9 mouse cellular contexts compared by ENCODE assay signal in genomic region chr12:10537069-10537468, GRCm38 (mm10).
DNase-seq lines count a peak whose midpoint lies in the region; ATAC-seq and TF ChIP-seq lines count a peak whose summit lies in the region.
"Had no signal": no experiment of that assay in that cellular context is flagged by ENCODE, and none has a peak within 500 bp of the region (broad histone marks: within the 10 kb centered on the region; RNA-seq: fewer than 3 reads in every experiment).

No protein-coding gene starts in this region.

- no peaks in the 10 kb centered on the region for H3K4me1 ChIP-seq in liver, embryonic 12.5 days
- H3K4me1 ChIP-seq in kidney, embryonic 15.5 days: 0 out of 2 replicates have a peak, but pooled peaks cover 5% of the 10 kb centered on the region
- H3K4me1 ChIP-seq in limb, embryonic 13.5 days: no peaks in the 10 kb centered on the region
- H3K4me1 ChIP-seq in neural tube, embryonic 14.5 days (ENCODE audit: control insufficient read depth, insufficient read depth, low read length): no peaks in the 10 kb centered on the region

- no peak overlapping the region for H3K9ac ChIP-seq in liver, embryonic 12.5 days
- H3K9ac ChIP-seq in kidney, embryonic 15.5 days: no peak overlapping the region
- no peak overlapping the region for H3K9ac ChIP-seq in limb, embryonic 13.5 days
- H3K9ac ChIP-seq in neural tube, embryonic 14.5 days (replicated peaks; ENCODE audit: low read depth, low read length): no peak overlapping the region

- intact Hi-C loops in gastrocnemius, adult 2 months (cut with DNase I): loop anchor here (5.0 to 10.0 kb wide), 4 partner anchors 50 to 965 kb away; partner anchors contain the start of genes Osr1 and Rdh14

- peak; percentile 51 for DNase-seq in liver
- peak; percentile 24 to 67 for DNase-seq in cerebellum, postnatal 25 days
- peak; percentile 57 for DNase-seq in gastrocnemius, adult 2 months

- no peak overlapping the region for H3K27ac ChIP-seq in liver, embryonic 12.5 days
- no peak overlapping the region for H3K27ac ChIP-seq in gastrocnemius, adult 2 months
- H3K27ac ChIP-seq in kidney, embryonic 15.5 days: no peak overlapping the region
- no peak overlapping the region for H3K27ac ChIP-seq in limb, embryonic 13.5 days
- no peak overlapping the region for H3K27ac ChIP-seq in neural tube, embryonic 14.5 days (ENCODE audit: low read depth, low read length)

- ATAC-seq in liver, embryonic 12.5 days: no peak
- ATAC-seq in kidney, embryonic 15.5 days (replicated peaks; ENCODE audit: low FRiP score): 0 out of 2 replicates have a peak, but pooled peaks have one; percentile 52
- peak; percentile 71; the same call in 1 of the 2 replicates for ATAC-seq in limb, embryonic 13.5 days (ENCODE audit: low FRiP score, low read depth)
- peak; percentile 82 for ATAC-seq in neural tube, embryonic 14.5 days (ENCODE audit: low read depth)
- no peak for ATAC-seq in monocyte, adult 5-6 weeks (replicated peaks; ENCODE audit: insufficient number of reproducible peaks, low FRiP score, low TSS enrichment, poor library complexity, severe bottlenecking)

- H3K36me3 ChIP-seq in liver, embryonic 12.5 days: no peaks in the 10 kb centered on the region
- H3K36me3 ChIP-seq in kidney, embryonic 15.5 days: no peaks in the 10 kb centered on the region
- H3K36me3 ChIP-seq in limb, embryonic 13.5 days: no peaks in the 10 kb centered on the region
- no peaks in the 10 kb centered on the region for H3K36me3 ChIP-seq in neural tube, embryonic 14.5 days (ENCODE audit: control insufficient read depth, insufficient read depth, low read length)

- H3K9me3 ChIP-seq in liver, embryonic 12.5 days (replicated peaks): no peaks in the 10 kb centered on the region
- H3K9me3 ChIP-seq in kidney, embryonic 15.5 days (replicated peaks): no peaks in the 10 kb centered on the region
- no peaks in the 10 kb centered on the region for H3K9me3 ChIP-seq in limb, embryonic 13.5 days
- no peaks in the 10 kb centered on the region for H3K9me3 ChIP-seq in neural tube, embryonic 14.5 days (ENCODE audit: control insufficient read depth, low read length)

- TF ChIP-seq CTCF in gastrocnemius, adult 2 months (IDR thresholded peaks at IDR 0.05): peak; percentile 81

- no peaks in the 10 kb centered on the region for H3K27me3 ChIP-seq in liver, embryonic 12.5 days (replicated peaks)
- H3K27me3 ChIP-seq in kidney, embryonic 15.5 days: no peaks in the 10 kb centered on the region
- H3K27me3 ChIP-seq in limb, embryonic 13.5 days: no peaks in the 10 kb centered on the region
- H3K27me3 ChIP-seq in neural tube, embryonic 14.5 days (ENCODE audit: control insufficient read depth, insufficient read depth, low read length): no peaks in the 10 kb centered on the region

- WGBS in liver, embryonic 12.5 days (ENCODE audit: insufficient replicate concordance): 2% methylated on average over 4 of the region's 4 CpGs
- WGBS in kidney, embryonic 15.5 days: 1% methylated on average over 4 of the region's 4 CpGs
- under 1% methylated on average over 4 of the region's 4 CpGs for WGBS in limb, embryonic 13.5 days
- WGBS in neural tube, embryonic 14.5 days: 3% methylated on average over 4 of the region's 4 CpGs

- H3K4me3 ChIP-seq in liver, embryonic 12.5 days: no peak overlapping the region
- H3K4me3 ChIP-seq in gastrocnemius, adult 2 months: no peak overlapping the region
- no peak overlapping the region for H3K4me3 ChIP-seq in kidney, embryonic 15.5 days (replicated peaks)
- no peak overlapping the region for H3K4me3 ChIP-seq in limb, embryonic 13.5 days
- no peak overlapping the region for H3K4me3 ChIP-seq in neural tube, embryonic 14.5 days (ENCODE audit: low read depth, low read length)
- H3K4me3 ChIP-seq: myocyte had no signal

- H3K4me2 ChIP-seq in liver, embryonic 12.5 days: no peak overlapping the region
- H3K4me2 ChIP-seq in kidney, embryonic 15.5 days: no peak overlapping the region
- H3K4me2 ChIP-seq in limb, embryonic 13.5 days (replicated peaks): no peak overlapping the region
- H3K4me2 ChIP-seq in neural tube, embryonic 14.5 days (ENCODE audit: low read depth, low read length): no peak overlapping the region

Comparison
In these comparisons a context has a peak if more than half of its experiments do, and no peak if none do; other contexts are left out.
1. ATAC-seq: peak in kidney, embryonic 15.5 days (single experiment), limb, embryonic 13.5 days (single experiment) and neural tube, embryonic 14.5 days (single experiment); none in liver, embryonic 12.5 days (single experiment) and monocyte, adult 5-6 weeks (single experiment).
2. Peak in every context shown above with its lines, with median percentiles within 50 percentile points of each other: DNase-seq.